Mouse (Mus musculus): Measurements from ENCODE around the gene Aprt. TPM values are rescaled to one million over a fixed set of nuclear protein-coding genes. Genes with fewer than 3 reads are reported as not detected.

Aprt gene
- polyA plus RNA-seq, 1 experiment from 2014 or later = 195 TPM

GRCm38 (mm10) chr8:122537033-122537432 lies 39.7 kb downstream of the Aprt start:
- no peak for ATAC-seq (ENCODE audit: low FRiP score)
- WGBS = 77% methylated on average over 6 of the region's 6 CpGs

DNA sequence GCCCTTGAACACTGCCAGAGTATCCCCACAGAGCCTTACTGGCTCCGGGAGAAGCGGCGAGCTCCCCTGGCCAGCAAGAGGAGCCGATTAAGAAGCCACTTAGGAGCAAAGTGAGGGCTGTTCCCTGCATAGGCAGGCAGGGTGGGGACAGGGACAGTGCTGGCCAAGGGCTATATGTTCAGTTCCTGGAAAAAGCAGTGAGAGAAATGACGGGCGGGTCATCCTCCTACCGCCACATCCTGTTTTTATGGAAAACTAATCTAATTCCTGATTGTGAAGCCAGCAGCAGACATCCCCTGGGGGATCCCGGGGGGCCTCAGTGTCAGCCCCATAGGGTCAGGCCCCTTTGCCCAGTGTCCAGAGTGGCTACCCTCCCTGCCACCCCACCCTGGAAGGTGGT lies 45.4 kb downstream of the Aprt start:
- Histone ChIP-seq H3K9ac (ENCODE audit: low read length) (no peak overlapping the region), H3K36me3 (ENCODE audit: control insufficient read depth, insufficient read depth, low read length) (no peaks in the 10 kb centered on the region), H3K9me3 (ENCODE audit: control insufficient read depth, low read length) (no peaks in the 10 kb centered on the region), H3K4me3 (ENCODE audit: low read depth, low read length) (no peak overlapping the region), H3K27ac (ENCODE audit: low read depth, low read length) (no peak overlapping the region), H3K4me1 (ENCODE audit: control insufficient read depth, insufficient read depth, low read length) (no peaks in the 10 kb centered on the region), H3K27me3 (ENCODE audit: control insufficient read depth, insufficient read depth, low read length) (no peaks in the 10 kb centered on the region), H3K4me2 (no peak overlapping the region)
- 86% methylated on average over 8 of the region's 8 CpGs for WGBS
- DNase-seq (ENCODE audit: low spot score, missing footprints) (no peak), ATAC-seq (ENCODE audit: low FRiP score) (no peak)

More at GRCm38 (mm10) chr8:122537033-122537432, 39.7 kb downstream of the Aprt start:
- no peak for DNase-seq (ENCODE audit: low spot score, missing footprints)
- no peak overlapping the region for H3K9ac ChIP-seq (ENCODE audit: low read length)
- no peak overlapping the region for H3K4me2 ChIP-seq
- H3K27me3 ChIP-seq (ENCODE audit: control insufficient read depth, insufficient read depth, low read length) = no peaks in the 10 kb centered on the region
- H3K4me1 ChIP-seq (ENCODE audit: control insufficient read depth, insufficient read depth, low read length) = no peaks in the 10 kb centered on the region
- no peak overlapping the region for H3K4me3 ChIP-seq (ENCODE audit: low read depth, low read length)
- H3K9me3 ChIP-seq (ENCODE audit: control insufficient read depth, low read length) = no peaks in the 10 kb centered on the region
- H3K36me3 ChIP-seq (ENCODE audit: control insufficient read depth, insufficient read depth, low read length) = no peaks in the 10 kb centered on the region
- H3K27ac ChIP-seq (ENCODE audit: low read depth, low read length) = no peak overlapping the region

- Histone ChIP-seq H3K9ac (ENCODE audit: low read length) (no peak overlapping the region), H3K4me2 (no peak overlapping the region), H3K36me3 (ENCODE audit: control insufficient read depth, insufficient read depth, low read length) (no peaks in the 10 kb centered on the region), H3K27ac (ENCODE audit: low read depth, low read length) (no peak overlapping the region), H3K27me3 (ENCODE audit: control insufficient read depth, insufficient read depth, low read length) (no peaks in the 10 kb centered on the region), H3K4me3 (ENCODE audit: low read depth, low read length) (no peak overlapping the region), H3K9me3 (ENCODE audit: control insufficient read depth, low read length) (no peaks in the 10 kb centered on the region), H3K4me1 (ENCODE audit: control insufficient read depth, insufficient read depth, low read length) (peaks cover under 1% of the 10 kb centered on the region)
- no peak for DNase-seq (ENCODE audit: low spot score, missing footprints)
- no peak for ATAC-seq (ENCODE audit: low FRiP score)
- WGBS = 78% methylated on average over 4 of the region's 4 CpGs
Observed at GRCm38 (mm10) chr8:122529159-122529558, 47.5 kb downstream of the Aprt start.

GRCm38 (mm10) chr8:122527937-122528336 lies 48.8 kb downstream of the Aprt start:
- WGBS = 93% methylated on average over 3 of the region's 3 CpGs
- Histone ChIP-seq H3K9me3 (ENCODE audit: control insufficient read depth, low read length) (no peaks in the 10 kb centered on the region), H3K4me3 (ENCODE audit: low read depth, low read length) (no peak overlapping the region), H3K36me3 (ENCODE audit: control insufficient read depth, insufficient read depth, low read length) (no peaks in the 10 kb centered on the region), H3K4me1 (ENCODE audit: control insufficient read depth, insufficient read depth, low read length) (peaks cover 9% of the 10 kb centered on the region), H3K27me3 (ENCODE audit: control insufficient read depth, insufficient read depth, low read length) (no peaks in the 10 kb centered on the region), H3K9ac (ENCODE audit: low read length) (no peak overlapping the region), H3K4me2 (no peak overlapping the region), H3K27ac (ENCODE audit: low read depth, low read length) (no peak overlapping the region)
- DNase-seq (ENCODE audit: low spot score, missing footprints) (no peak), ATAC-seq (ENCODE audit: low FRiP score) (no peak)

DNA sequence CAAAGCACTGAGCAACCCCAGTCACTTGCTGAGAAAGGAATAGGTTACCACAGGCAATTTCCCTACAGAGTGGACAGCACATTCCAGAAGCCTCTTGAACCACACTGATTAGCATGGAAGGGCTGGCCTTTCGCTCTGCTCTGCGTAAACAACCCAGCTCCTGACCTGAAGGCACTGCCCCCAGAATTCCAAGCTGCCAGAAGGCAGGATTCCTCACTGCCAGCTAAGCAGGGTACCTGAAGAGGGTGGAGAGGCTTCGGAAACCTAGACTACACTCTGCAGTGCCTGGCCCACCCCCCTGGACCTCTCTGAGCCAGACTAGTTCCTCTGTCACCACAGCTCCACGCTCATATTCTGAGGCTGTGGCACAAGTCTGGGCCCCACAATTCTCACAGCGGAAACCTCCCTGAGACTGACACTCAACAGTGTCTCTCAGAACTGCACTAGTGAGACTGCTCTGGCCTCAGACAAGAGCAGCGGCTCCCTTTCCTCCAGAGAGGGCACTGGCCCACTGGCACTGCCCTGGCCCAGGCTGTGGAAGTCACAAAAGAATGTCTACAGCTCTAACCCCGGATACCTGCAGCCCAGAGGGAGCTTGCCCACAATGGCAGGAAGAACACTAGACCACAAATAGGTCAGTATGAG lies 50.1 kb downstream of the Aprt start:
- H3K4me1 ChIP-seq (ENCODE audit: control insufficient read depth, insufficient read depth, low read length) = peaks cover 9% of the 10 kb centered on the region
- no peak overlapping the region for H3K4me2 ChIP-seq
- no peaks in the 10 kb centered on the region for H3K27me3 ChIP-seq (ENCODE audit: control insufficient read depth, insufficient read depth, low read length)
- no peak for DNase-seq (ENCODE audit: low spot score, missing footprints)
- no peaks in the 10 kb centered on the region for H3K9me3 ChIP-seq (ENCODE audit: control insufficient read depth, low read length)
- no peaks in the 10 kb centered on the region for H3K36me3 ChIP-seq (ENCODE audit: control insufficient read depth, insufficient read depth, low read length)
- H3K9ac ChIP-seq (ENCODE audit: low read length) = no peak overlapping the region
- WGBS = 73% methylated on average over 7 of the region's 7 CpGs
- H3K27ac ChIP-seq (ENCODE audit: low read depth, low read length) = no peak overlapping the region
- no peak for ATAC-seq (ENCODE audit: low FRiP score)
- H3K4me3 ChIP-seq (ENCODE audit: low read depth, low read length) = no peak overlapping the region

- Histone ChIP-seq H3K36me3 (ENCODE audit: control insufficient read depth, insufficient read depth, low read length) (no peaks in the 10 kb centered on the region), H3K4me1 (ENCODE audit: control insufficient read depth, insufficient read depth, low read length) (peaks cover 9% of the 10 kb centered on the region), H3K4me2 (no peak overlapping the region), H3K9ac (ENCODE audit: low read length) (no peak overlapping the region), H3K27ac (ENCODE audit: low read depth, low read length) (no peak overlapping the region), H3K9me3 (ENCODE audit: control insufficient read depth, low read length) (no peaks in the 10 kb centered on the region), H3K4me3 (ENCODE audit: low read depth, low read length) (no peak overlapping the region), H3K27me3 (ENCODE audit: control insufficient read depth, insufficient read depth, low read length) (no peaks in the 10 kb centered on the region)
- ATAC-seq (ENCODE audit: low FRiP score) (no peak), DNase-seq (ENCODE audit: low spot score, missing footprints) (no peak)
- WGBS = 80% methylated on average over 3 of the region's 3 CpGs
Observed at GRCm38 (mm10) chr8:122526084-122526483, 50.6 kb downstream of the Aprt start.

DNA sequence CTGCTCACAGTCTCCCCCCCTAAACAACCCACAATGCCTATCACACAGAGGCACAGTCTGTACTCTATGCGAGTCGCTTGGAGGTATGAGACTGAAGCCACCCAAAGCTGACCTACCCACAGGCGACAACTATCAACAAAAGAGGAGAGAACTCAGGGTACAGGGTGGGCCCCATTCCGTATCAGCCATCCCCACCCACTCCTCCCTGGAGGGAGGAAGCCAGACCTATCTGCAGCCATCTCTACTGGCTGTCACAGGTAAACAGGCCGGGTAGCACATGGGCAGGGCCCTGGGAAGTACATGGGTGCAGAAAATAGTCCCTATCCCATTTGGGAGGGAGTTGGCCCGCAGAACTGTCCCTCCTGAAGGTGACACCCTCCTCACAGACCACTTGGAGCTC lies 51.7 kb downstream of the Aprt start:
- no peak overlapping the region for H3K4me3 ChIP-seq (ENCODE audit: low read depth, low read length)
- H3K9me3 ChIP-seq (ENCODE audit: control insufficient read depth, low read length) = no peaks in the 10 kb centered on the region
- H3K4me1 ChIP-seq (ENCODE audit: control insufficient read depth, insufficient read depth, low read length) = peaks cover 9% of the 10 kb centered on the region
- no peak for ATAC-seq (ENCODE audit: low FRiP score)
- 83% methylated on average over 6 of the region's 6 CpGs for WGBS
- no peak overlapping the region for H3K4me2 ChIP-seq
- H3K27me3 ChIP-seq (ENCODE audit: control insufficient read depth, insufficient read depth, low read length) = no peaks in the 10 kb centered on the region
- H3K27ac ChIP-seq (ENCODE audit: low read depth, low read length) = no peak overlapping the region
- no peak overlapping the region for H3K9ac ChIP-seq (ENCODE audit: low read length)
- DNase-seq (ENCODE audit: low spot score, missing footprints) = no peak
- no peaks in the 10 kb centered on the region for H3K36me3 ChIP-seq (ENCODE audit: control insufficient read depth, insufficient read depth, low read length)

Small RNA genes within 50 kb of the gene (microRNA-seq; reads per million reads assigned to microRNA genes)
- not detected for gene Mir6396

Other genes with a start within 250 kb of the Aprt start
- gene Trhr2, start 216.2 kb downstream of the Aprt start, polyA plus RNA-seq (2014; fragmentation: Nextera tagmentation; extraction: Ambion mirVana) = not detected in 2 replicates
- gene Zc3h18, start 200.3 kb downstream of the Aprt start, polyA plus RNA-seq (2014; fragmentation: Nextera tagmentation; extraction: Ambion mirVana) = 42.0 and 43.7 TPM in 2 replicates
- not detected in 2 replicates for gene Il17c, start 154.9 kb downstream of the Aprt start, polyA plus RNA-seq (2014; fragmentation: Nextera tagmentation; extraction: Ambion mirVana)
- 54.4 and 61.6 TPM in 2 replicates for gene Cyba, start 144.0 kb downstream of the Aprt start, polyA plus RNA-seq (2014; fragmentation: Nextera tagmentation; extraction: Ambion mirVana)
- 44.3 and 48.1 TPM in 2 replicates for gene Mvd, start 133.5 kb downstream of the Aprt start, polyA plus RNA-seq (2014; fragmentation: Nextera tagmentation; extraction: Ambion mirVana)
- gene Snai3, start 116.2 kb downstream of the Aprt start, polyA plus RNA-seq (2014; fragmentation: Nextera tagmentation; extraction: Ambion mirVana) = not detected in 2 replicates
- 23.2 and 29.7 TPM in 2 replicates for gene Rnf166, start 100.8 kb downstream of the Aprt start, polyA plus RNA-seq (2014; fragmentation: Nextera tagmentation; extraction: Ambion mirVana)
- 74.8 and 78.7 TPM in 2 replicates for gene Ctu2, start 100.8 kb downstream of the Aprt start, polyA plus RNA-seq (2014; fragmentation: Nextera tagmentation; extraction: Ambion mirVana)
- gene Piezo1, start 25.6 kb downstream of the Aprt start, polyA plus RNA-seq (2014; fragmentation: Nextera tagmentation; extraction: Ambion mirVana) = 2.8 and 4.3 TPM in 2 replicates
- 25.7 and 35.8 TPM in 2 replicates for gene Cdt1, start 8.9 kb downstream of the Aprt start, polyA plus RNA-seq (2014; fragmentation: Nextera tagmentation; extraction: Ambion mirVana)
- 6.0 and 6.4 TPM in 2 replicates for gene Galns, start 34.6 kb upstream of the Aprt start, polyA plus RNA-seq (2014; fragmentation: Nextera tagmentation; extraction: Ambion mirVana)
- 43.0 and 43.7 TPM in 2 replicates for gene Trappc2l, start 34.7 kb upstream of the Aprt start, polyA plus RNA-seq (2014; fragmentation: Nextera tagmentation; extraction: Ambion mirVana)
- gene Pabpn1l, start 45.8 kb upstream of the Aprt start, polyA plus RNA-seq (2014; fragmentation: Nextera tagmentation; extraction: Ambion mirVana) = not detected in 2 replicates
- 6.1 and 6.4 TPM in 2 replicates for gene Cbfa2t3, start 122.2 kb upstream of the Aprt start, polyA plus RNA-seq (2014; fragmentation: Nextera tagmentation; extraction: Ambion mirVana)
- gene Acsf3, start 198.6 kb upstream of the Aprt start, polyA plus RNA-seq (2014; fragmentation: Nextera tagmentation; extraction: Ambion mirVana) = 13.9 and 14.9 TPM in 2 replicates